Mouse (Mus musculus) E14TG2a.4 (cell line): ENCODE data around the gene Crtap.

Experiments used
- CTCF ChIP-seq: conservative IDR thresholded peaks from 2 replicates; pipeline ENCODE4 v1.5.1; 2014; ENCODE audit warnings: low read length
- NANOG ChIP-seq: IDR thresholded peaks from 2 replicates; pipeline ENCODE4 v1.6.1; 2014; ENCODE audit warnings: borderline replicate concordance, low read length, mixed read lengths
- POU5F1 ChIP-seq: IDR thresholded peaks from 2 replicates; pipeline ENCODE4 v1.6.1; 2014; ENCODE audit warnings: low read length, borderline replicate concordance

DNA sequence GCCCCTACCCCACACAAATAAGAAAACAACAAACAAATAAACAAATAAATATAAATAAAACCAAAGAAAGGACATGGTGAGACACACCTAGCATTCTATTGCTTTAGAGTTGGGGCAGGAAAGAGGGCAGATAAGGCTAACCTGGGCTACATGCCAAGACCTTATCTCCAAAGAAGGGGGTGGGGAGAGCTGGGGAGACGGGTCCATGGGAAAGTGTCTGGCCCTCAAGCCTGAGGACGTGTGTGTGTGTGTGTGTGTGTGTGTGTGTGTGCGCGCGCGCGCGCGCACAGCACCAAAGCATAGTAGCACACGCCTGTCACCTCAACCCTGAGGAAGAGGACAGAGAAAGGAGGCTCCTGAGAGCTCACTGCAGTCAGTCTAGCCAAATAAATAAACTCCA is 13.3 kb downstream of the Crtap start:
- TF ChIP-seq CTCF (no peak), NANOG (no peak), POU5F1 (no peak)
